Comparison of ENCODE assay signal across 24 mouse cellular contexts in the genomic region with DNA sequence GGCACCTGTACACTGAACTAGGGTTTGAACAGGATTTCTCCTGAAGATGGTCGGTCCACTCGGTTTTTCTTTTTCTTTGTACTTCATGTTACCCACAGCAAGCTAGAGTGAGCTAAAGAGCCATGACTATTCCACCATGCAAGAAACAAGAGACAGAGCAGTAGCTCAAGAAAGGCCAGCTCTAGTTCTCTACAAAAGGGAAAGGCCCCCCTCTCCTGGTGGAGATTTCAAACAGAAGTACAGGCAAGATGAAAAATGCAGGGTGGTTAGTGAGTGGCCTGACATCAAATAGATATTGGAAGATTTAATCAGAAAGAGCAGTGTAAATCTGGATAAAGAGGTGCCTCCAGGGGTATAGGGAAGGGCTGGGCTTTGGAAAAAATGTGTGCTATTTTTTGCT.
DNase-seq lines count a peak whose midpoint lies in the region; ATAC-seq and TF ChIP-seq lines count a peak whose summit lies in the region.
"Had no signal": no experiment of that assay in that cellular context is flagged by ENCODE, and none has a peak within 500 bp of the region (broad histone marks: within the 10 kb centered on the region; RNA-seq: fewer than 3 reads in every experiment).

No protein-coding gene starts in this region.

- H3K9ac ChIP-seq in embryonic facial prominence, embryonic 14.5 days (ENCODE audit: low read depth, low read length), result no peak overlapping the region
- no peak overlapping the region for H3K9ac ChIP-seq in hindbrain, embryonic 15.5 days
- H3K9ac ChIP-seq in hindbrain, embryonic 11.5 days (ENCODE audit: low read depth, low read length), result no peak overlapping the region
- no peak overlapping the region for H3K9ac ChIP-seq in lung, embryonic 14.5 days
- H3K9ac ChIP-seq: limb, embryonic 13.5 days; liver, embryonic 13.5 days; lung, embryonic 15.5 days had no signal

- TF ChIP-seq POLR2A in brain, embryonic 14.5 days (IDR thresholded peaks at IDR 0.05; ENCODE audit: borderline replicate concordance, extremely low read depth, insufficient read depth, insufficient read length, poor library complexity, severe bottlenecking), result no peak

- no peak overlapping the region for H3K27ac ChIP-seq in embryonic facial prominence, embryonic 14.5 days (replicated peaks; ENCODE audit: low read depth, low read length)
- H3K27ac ChIP-seq in embryonic facial prominence, embryonic 10.5 days (replicated peaks), result no peak overlapping the region
- 0 out of 2 replicates have a peak overlapping the region, but pooled peaks have one; percentile 3 for H3K27ac ChIP-seq in hindbrain, embryonic 15.5 days (replicated peaks)
- no peak overlapping the region for H3K27ac ChIP-seq in hindbrain, embryonic 11.5 days (ENCODE audit: low read depth, low read length)
- no peak overlapping the region for H3K27ac ChIP-seq in lung, embryonic 14.5 days (ENCODE audit: low read depth)
- H3K27ac ChIP-seq: forebrain, embryonic 10.5 days; limb, embryonic 13.5 days; liver, embryonic 13.5 days; lung, embryonic 15.5 days; macrophage; midbrain, embryonic 10.5 days had no signal

- ATAC-seq in embryonic facial prominence, embryonic 14.5 days (ENCODE audit: low read depth), result no peak
- ATAC-seq in hindbrain, embryonic 15.5 days (ENCODE audit: low FRiP score, low read depth), result no peak
- ATAC-seq in hindbrain, embryonic 11.5 days (ENCODE audit: low FRiP score), result no peak
- ATAC-seq in lung, embryonic 14.5 days (ENCODE audit: insufficient read depth), result no peak
- ATAC-seq: hindbrain, embryonic 16.5 days had no signal

- peaks cover 22% of the 10 kb centered on the region; the same call in 1 of the 2 replicates for H3K27me3 ChIP-seq in embryonic facial prominence, embryonic 14.5 days (replicated peaks; ENCODE audit: control insufficient read depth, insufficient read depth, low read length)
- H3K27me3 ChIP-seq in embryonic facial prominence, embryonic 10.5 days (replicated peaks; ENCODE audit: low read depth, poor library complexity, severe bottlenecking), result peaks cover 66% of the 10 kb centered on the region
- H3K27me3 ChIP-seq in hindbrain, embryonic 15.5 days, result no peaks in the 10 kb centered on the region
- H3K27me3 ChIP-seq in hindbrain, embryonic 11.5 days (ENCODE audit: control insufficient read depth, insufficient read depth, low read length), result peaks cover 9% of the 10 kb centered on the region
- peaks cover 19% of the 10 kb centered on the region for H3K27me3 ChIP-seq in lung, embryonic 14.5 days (ENCODE audit: insufficient read depth, low read length)

- H3K4me3 ChIP-seq in embryonic facial prominence, embryonic 14.5 days (ENCODE audit: low read depth, low read length), result no peak overlapping the region
- H3K4me3 ChIP-seq in embryonic facial prominence, embryonic 10.5 days, result no peak overlapping the region
- no peak overlapping the region for H3K4me3 ChIP-seq in hindbrain, embryonic 15.5 days
- H3K4me3 ChIP-seq in hindbrain, embryonic 11.5 days (ENCODE audit: low read depth, low read length), result no peak overlapping the region
- H3K4me3 ChIP-seq in lung, embryonic 14.5 days (ENCODE audit: low read depth, low read length), result no peak overlapping the region
- H3K4me3 ChIP-seq: forebrain, embryonic 10.5 days; limb, embryonic 13.5 days; liver, embryonic 13.5 days; lung, embryonic 15.5 days; midbrain, embryonic 10.5 days had no signal

- 70% methylated on average over 2 of the region's 2 CpGs for WGBS in embryonic facial prominence, embryonic 14.5 days
- 81% methylated on average over 2 of the region's 2 CpGs for WGBS in embryonic facial prominence, embryonic 10.5 days
- 74% methylated on average over 2 of the region's 2 CpGs for WGBS in hindbrain, embryonic 15.5 days
- 83% methylated on average over 2 of the region's 2 CpGs for WGBS in hindbrain, embryonic 11.5 days
- 70% methylated on average over 2 of the region's 2 CpGs for WGBS in lung, embryonic 14.5 days

- peak; percentile 41 for DNase-seq in embryonic facial prominence, embryonic 14.5 days (ENCODE audit: low spot score)
- no peak for DNase-seq in embryonic facial prominence, embryonic 10.5 days (ENCODE audit: low spot score)
- DNase-seq in hindbrain, embryonic 11.5 days (ENCODE audit: low spot score), result no peak
- DNase-seq in lung, embryonic 14.5 days, result peak; percentile 27
- DNase-seq in lung, postnatal 4 days, result no peak
- DNase-seq in brain, embryonic 14.5 days (ENCODE audit: low read depth), result peak; percentile 78
- DNase-seq in urinary bladder, adult 2 months (ENCODE audit: low spot score), result no peak
- DNase-seq: adrenal gland, postnatal 36 days; cerebellum, adult 9-11 months; embryo, embryonic 11 days; gastrocnemius, postnatal 10 days; heart, adult 18-20 months; kidney, adult 18-20 months; kidney, postnatal 36 days; layer of hippocampus, adult 9-11 months; liver, embryonic 13.5 days had no signal

- peak; percentile 36; the same call in 1 of the 2 replicates for TF ChIP-seq CTCF in lung, embryonic 14.5 days (IDR thresholded peaks at IDR 0.05; ENCODE audit: low read depth)
- TF ChIP-seq CTCF in brain, embryonic 14.5 days (IDR thresholded peaks at IDR 0.05; ENCODE audit: borderline replicate concordance, extremely low read depth, insufficient read depth, insufficient read length), result peak; percentile 21; the same call in 1 of the 2 replicates

- H3K4me1 ChIP-seq in embryonic facial prominence, embryonic 14.5 days (ENCODE audit: control insufficient read depth, insufficient read depth, low read length), result no peaks in the 10 kb centered on the region; the same call in 1 of the 2 replicates
- H3K4me1 ChIP-seq in embryonic facial prominence, embryonic 10.5 days, result peaks cover 17% of the 10 kb centered on the region
- peaks cover 33% of the 10 kb centered on the region for H3K4me1 ChIP-seq in hindbrain, embryonic 15.5 days (replicated peaks)
- 0 out of 2 replicates have a peak, but pooled peaks cover 3% of the 10 kb centered on the region for H3K4me1 ChIP-seq in hindbrain, embryonic 11.5 days (replicated peaks; ENCODE audit: control insufficient read depth, insufficient read depth, low read length)
- no peaks in the 10 kb centered on the region for H3K4me1 ChIP-seq in lung, embryonic 14.5 days (ENCODE audit: insufficient read depth)
- H3K4me1 ChIP-seq: liver, embryonic 13.5 days had no signal

- no peak overlapping the region for H3K4me2 ChIP-seq in embryonic facial prominence, embryonic 14.5 days (ENCODE audit: low read depth, low read length)
- H3K4me2 ChIP-seq in hindbrain, embryonic 15.5 days, result no peak overlapping the region
- H3K4me2 ChIP-seq in hindbrain, embryonic 11.5 days (replicated peaks; ENCODE audit: low read depth, low read length), result no peak overlapping the region
- no peak overlapping the region for H3K4me2 ChIP-seq in lung, embryonic 14.5 days
- H3K4me2 ChIP-seq: limb, embryonic 13.5 days; liver, embryonic 13.5 days; lung, embryonic 15.5 days had no signal

- no peaks in the 10 kb centered on the region for H3K9me3 ChIP-seq in embryonic facial prominence, embryonic 14.5 days (ENCODE audit: control insufficient read depth, low read length)
- no peaks in the 10 kb centered on the region for H3K9me3 ChIP-seq in embryonic facial prominence, embryonic 10.5 days
- no peaks in the 10 kb centered on the region for H3K9me3 ChIP-seq in hindbrain, embryonic 15.5 days
- H3K9me3 ChIP-seq in hindbrain, embryonic 11.5 days (ENCODE audit: control insufficient read depth, low read length), result no peaks in the 10 kb centered on the region
- no peaks in the 10 kb centered on the region for H3K9me3 ChIP-seq in lung, embryonic 14.5 days (ENCODE audit: low read depth, low read length)
- H3K9me3 ChIP-seq: forebrain, embryonic 10.5 days; limb, embryonic 13.5 days; liver, embryonic 13.5 days; lung, embryonic 15.5 days; midbrain, embryonic 10.5 days had no signal

- H3K36me3 ChIP-seq in embryonic facial prominence, embryonic 14.5 days (ENCODE audit: control insufficient read depth, insufficient read depth, low read length), result no peaks in the 10 kb centered on the region
- H3K36me3 ChIP-seq in embryonic facial prominence, embryonic 10.5 days (replicated peaks), result no peaks in the 10 kb centered on the region
- no peaks in the 10 kb centered on the region for H3K36me3 ChIP-seq in hindbrain, embryonic 15.5 days
- no peaks in the 10 kb centered on the region for H3K36me3 ChIP-seq in hindbrain, embryonic 11.5 days (ENCODE audit: control insufficient read depth, insufficient read depth, low read length)
- no peaks in the 10 kb centered on the region for H3K36me3 ChIP-seq in lung, embryonic 14.5 days (ENCODE audit: insufficient read depth)
- H3K36me3 ChIP-seq: forebrain, embryonic 10.5 days; G1E; limb, embryonic 13.5 days; liver, embryonic 13.5 days; lung, embryonic 15.5 days; midbrain, embryonic 10.5 days had no signal

Comparison
In these comparisons a context has a peak if more than half of its experiments do, and no peak if none do; other contexts are left out.
1. DNase-seq: peak in embryonic facial prominence, embryonic 14.5 days (single experiment), lung, embryonic 14.5 days (single experiment) and brain, embryonic 14.5 days (single experiment); none in embryonic facial prominence, embryonic 10.5 days (single experiment), hindbrain, embryonic 11.5 days (single experiment), lung, postnatal 4 days (0 of 2) and urinary bladder, adult 2 months (single experiment).